In the genomic region with DNA sequence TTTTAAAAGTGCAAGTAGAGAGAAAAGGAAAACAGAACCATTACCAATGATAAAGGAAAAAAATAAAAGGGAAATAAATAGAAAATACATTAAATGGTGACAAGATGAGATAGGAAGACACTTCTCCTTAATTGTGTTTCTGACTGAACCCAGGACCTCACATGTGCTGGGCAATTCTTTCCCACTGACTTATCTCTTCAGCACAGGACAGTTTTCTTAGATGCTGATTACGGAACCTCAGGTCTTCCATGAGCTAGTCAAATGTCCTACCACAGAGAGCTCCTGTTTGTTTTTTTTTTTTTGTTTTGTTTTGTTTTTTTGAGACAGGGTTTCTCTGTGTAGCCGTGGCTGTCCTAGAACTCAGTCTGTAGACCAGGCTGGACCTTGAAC, we compare ENCODE assay signal across 37 mouse cellular contexts. TPM values are rescaled to one million over a fixed set of nuclear protein-coding genes. Genes with fewer than 3 reads are reported as not detected.
A peak's percentile ranks its signal among the peaks of the same experiment; 100 is the strongest.
DNase-seq lines count a peak whose midpoint lies in the region; ATAC-seq and TF ChIP-seq lines count a peak whose summit lies in the region.
"Had no signal": no experiment of that assay in that cellular context is flagged by ENCODE, and none has a peak within 500 bp of the region (broad histone marks: within the 10 kb centered on the region; RNA-seq: fewer than 3 reads in every experiment).

No protein-coding gene starts in this region.

- no peak for TF ChIP-seq CTCF in MEL (IDR thresholded peaks at IDR 0.05 in 2 of 3, conservative IDR thresholded peaks at IDR 0.05 in 1 of 3; ENCODE audit: control insufficient read depth in 1 of 3, insufficient read depth in 1 of 3, low read depth in 2 of 3, low read length in 3 of 3, poor library complexity in 1 of 3, severe bottlenecking in 1 of 3)

- H3K4me2 ChIP-seq in liver, embryonic 13.5 days = 0 out of 2 replicates have a peak overlapping the region, but pooled peaks have one; percentile 40
- H3K4me2 ChIP-seq: embryonic facial prominence, embryonic 15.5 days; heart, embryonic 15.5 days; kidney, embryonic 15.5 days; lung, embryonic 15.5 days; midbrain, embryonic 13.5 days; neural tube, embryonic 13.5 days had no signal

- WGBS in liver, embryonic 13.5 days (ENCODE audit: insufficient replicate concordance) = 33% methylated on average over 2 of the region's 2 CpGs

- peak overlapping the region; percentile 78 for H3K9ac ChIP-seq in MEL (ENCODE audit: control insufficient read depth, low read depth, low read length, poor library complexity, severe bottlenecking)
- H3K9ac ChIP-seq in liver, embryonic 13.5 days = no peak overlapping the region
- H3K9ac ChIP-seq: embryonic facial prominence, embryonic 15.5 days; heart, embryonic 15.5 days; kidney, embryonic 15.5 days; lung, embryonic 15.5 days; midbrain, embryonic 13.5 days; neural tube, embryonic 13.5 days had no signal

- no peak for TF ChIP-seq RAD21 in MEL (IDR thresholded peaks at IDR 0.05; ENCODE audit: low read depth, low read length)

- ATAC-seq in erythroblast, adult 5-6 weeks (replicated peaks; ENCODE audit: low FRiP score, poor library complexity, severe bottlenecking) = peak; percentile 88
- peak; percentile 94 for ATAC-seq in liver, embryonic 13.5 days (ENCODE audit: low read depth)
- ATAC-seq in megakaryocyte progenitor cell, adult 5-6 weeks (replicated peaks; ENCODE audit: poor library complexity) = peak; percentile 81
- ATAC-seq: activated CD4-positive, CD25-positive, alpha-beta regulatory T cell, adult 4 months; forebrain, embryonic 14.5 days; hindbrain, embryonic 16.5 days; midbrain, embryonic 13.5 days had no signal

- H3K9me3 ChIP-seq in MEL (replicated peaks; ENCODE audit: insufficient read depth, low read length) = no peaks in the 10 kb centered on the region
- H3K9me3 ChIP-seq in liver, embryonic 13.5 days (replicated peaks) = no peaks in the 10 kb centered on the region
- H3K9me3 ChIP-seq: embryonic facial prominence, embryonic 10.5 days; embryonic facial prominence, embryonic 15.5 days; heart, embryonic 15.5 days; kidney, embryonic 15.5 days; lung, embryonic 15.5 days; midbrain, embryonic 13.5 days; neural tube, embryonic 13.5 days had no signal

- TF ChIP-seq EP300 in MEL (IDR thresholded peaks at IDR 0.05; ENCODE audit: low read depth in 1 of 2, low read length in 2 of 2) = peak; percentile 96 to 98

- peaks cover 24 to 26% of the 10 kb centered on the region in 2 experiments for H3K4me1 ChIP-seq in MEL (ENCODE audit: control insufficient read depth in 1 of 2, insufficient read depth in 2 of 2, low read length in 2 of 2)
- peaks cover 28% of the 10 kb centered on the region for H3K4me1 ChIP-seq in liver, embryonic 13.5 days (replicated peaks)
- H3K4me1 ChIP-seq: embryonic facial prominence, embryonic 10.5 days; embryonic facial prominence, embryonic 15.5 days; heart, embryonic 15.5 days; kidney, embryonic 15.5 days; lung, embryonic 15.5 days; midbrain, embryonic 13.5 days; neural tube, embryonic 13.5 days had no signal

- H3K4me3 ChIP-seq in MEL (ENCODE audit: control insufficient read depth in 1 of 2, insufficient read depth in 1 of 2, low read depth in 2 of 2, low read length in 2 of 2) = peak overlapping the region; percentile 46 to 52
- H3K4me3 ChIP-seq in liver, embryonic 13.5 days (replicated peaks) = no peak overlapping the region
- H3K4me3 ChIP-seq: embryonic facial prominence, embryonic 10.5 days; embryonic facial prominence, embryonic 15.5 days; gastrocnemius, adult 2 months; heart, embryonic 15.5 days; kidney, embryonic 15.5 days; left cerebral cortex, adult 2 months; lung, embryonic 15.5 days; megakaryocyte, embryonic 14.5 days; midbrain, embryonic 13.5 days; neural tube, embryonic 13.5 days had no signal

- peak; percentile 91 for DNase-seq in MEL (ENCODE audit: low read depth, low spot score)
- DNase-seq in liver, embryonic 13.5 days = peak; percentile 32
- DNase-seq in adipocyte (ENCODE audit: low spot score) = no peak
- DNase-seq in ovary, postnatal 14 days (ENCODE audit: low spot score) = no peak
- no peak for DNase-seq in urinary bladder, postnatal 25 days (ENCODE audit: low spot score)
- DNase-seq: adrenal gland, postnatal 14 days; cerebellum, adult 18-20 months; cerebellum, postnatal 10 days; gastrocnemius, adult 2 months; gastrocnemius, postnatal 36 days; heart, adult 18-20 months; kidney, adult 18-20 months; kidney, postnatal 25 days; lung, postnatal 36 days; thymus, adult 2 months; thymus, postnatal 36 days had no signal

- H3K27me3 ChIP-seq in MEL (ENCODE audit: control insufficient read depth in 1 of 2, insufficient read depth in 2 of 2, low read length in 2 of 2) = no peaks in the 10 kb centered on the region
- no peaks in the 10 kb centered on the region for H3K27me3 ChIP-seq in liver, embryonic 13.5 days
- H3K27me3 ChIP-seq: embryonic facial prominence, embryonic 15.5 days; heart, embryonic 15.5 days; lung, embryonic 15.5 days; neural tube, embryonic 13.5 days had no signal

- H3K27ac ChIP-seq in MEL (ENCODE audit: control insufficient read depth, low read depth, low read length) = peak overlapping the region; percentile 98
- peak overlapping the region; percentile 85 for H3K27ac ChIP-seq in liver, embryonic 13.5 days
- H3K27ac ChIP-seq: embryonic facial prominence, embryonic 10.5 days; embryonic facial prominence, embryonic 15.5 days; gastrocnemius, adult 2 months; heart, embryonic 15.5 days; kidney, embryonic 15.5 days; left cerebral cortex, adult 2 months; lung, embryonic 15.5 days; midbrain, embryonic 13.5 days; neural tube, embryonic 13.5 days had no signal

- H3K36me3 ChIP-seq in MEL (ENCODE audit: control insufficient read depth in 1 of 2, insufficient read depth in 2 of 2, low read length in 2 of 2) = peaks cover 0 to 39% of the 10 kb centered on the region in 2 experiments; a peak in 2 of 4 replicates
- no peaks in the 10 kb centered on the region for H3K36me3 ChIP-seq in liver, embryonic 13.5 days
- H3K36me3 ChIP-seq: embryonic facial prominence, embryonic 10.5 days; embryonic facial prominence, embryonic 15.5 days; heart, embryonic 15.5 days; kidney, embryonic 15.5 days; lung, embryonic 15.5 days; midbrain, embryonic 13.5 days; neural tube, embryonic 13.5 days had no signal

- peaks cover 1% of the 10 kb centered on the region; the same call in 1 of the 2 replicates for H3K79me2 ChIP-seq in MEL (ENCODE audit: control insufficient read depth, insufficient read depth, low read length, poor library complexity)

- TF ChIP-seq POLR2A in MEL (IDR thresholded peaks at IDR 0.05; ENCODE audit: control insufficient read depth in 1 of 2, insufficient read depth in 1 of 2, low read depth in 1 of 2, low read length in 2 of 2, poor library complexity in 1 of 2) = no peak

TF ChIP-seq in MEL, 35 proteins besides CTCF, POLR2A, EP300 and RAD21 (continues in another document):
- TF ChIP-seq USF1 (IDR thresholded peaks at IDR 0.05; ENCODE audit: low read depth, low read length) = peak; percentile 49; the same call in 1 of the 2 replicates
- TF ChIP-seq MYC (IDR thresholded peaks at IDR 0.05; ENCODE audit: low read depth, low read length) = peak; percentile 97
- TF ChIP-seq E2F4 (IDR thresholded peaks at IDR 0.05; ENCODE audit: borderline replicate concordance, low read depth, low read length) = no peak
- no peak for TF ChIP-seq POLR2AphosphoS5 (IDR thresholded peaks at IDR 0.05; ENCODE audit: borderline replicate concordance, low read depth, low read length)
- peak; percentile 68 for TF ChIP-seq RCOR1 (IDR thresholded peaks at IDR 0.05; ENCODE audit: low read depth, low read length)
- TF ChIP-seq MXI1 (IDR thresholded peaks at IDR 0.05; ENCODE audit: low read depth, low read length) = peak; percentile 78
- no peak for TF ChIP-seq ZC3H11A (IDR thresholded peaks at IDR 0.05; ENCODE audit: low read depth, low read length)
- no peak for TF ChIP-seq SMC3 (IDR thresholded peaks at IDR 0.05; ENCODE audit: low read depth, low read length)
- no peak for TF ChIP-seq HCFC1 (IDR thresholded peaks at IDR 0.05; ENCODE audit: low read depth, low read length)
- peak; percentile 97 for TF ChIP-seq GATA1 (IDR thresholded peaks at IDR 0.05; ENCODE audit: low read depth, low read length)
- no peak for TF ChIP-seq MYB (IDR thresholded peaks at IDR 0.05; ENCODE audit: low read depth, low read length)
- no peak for TF ChIP-seq CHD1 (IDR thresholded peaks at IDR 0.05; ENCODE audit: low read depth, low read length)
- no peak for TF ChIP-seq POLR2AphosphoS2 (IDR thresholded peaks at IDR 0.05; ENCODE audit: low read length)
- TF ChIP-seq BHLHE40 (IDR thresholded peaks at IDR 0.05; ENCODE audit: borderline replicate concordance, low read depth, low read length) = peak; percentile 87

RNA-seq across cellular contexts. Expression of a gene that starts 10.9 kb away (rescaled TPM):
- total RNA-seq in MEL (2012; rRNA removed) = 1.7 and 2.5 TPM in 2 replicates
- polyA plus RNA-seq in MEL (2012; ENCODE audit: insufficient read depth in 1 of 2, insufficient read length in 2 of 2, low read depth in 1 of 2, low replicate concordance in 2 of 2, missing spikeins in 1 of 2) = 1 to 10 TPM in 1 of 2 experiments, not detected in 1; 3.2 TPM
- total RNA-seq in erythroblast, adult 5-6 weeks (2015; ENCODE audit: low replicate concordance) = not detected in 2 replicates
- 0.77 and 3.3 TPM in 2 replicates for total RNA-seq in erythroblast, adult 5-6 weeks (2017; ENCODE audit: low replicate concordance)
- 0.09 and 0.17 TPM in 2 replicates for polyA plus RNA-seq in liver, embryonic 13.5 days (2015; fragmentation: Nextera tagmentation; extraction: Ambion mirVana)
- total RNA-seq in megakaryocyte progenitor cell, adult 5-6 weeks (2015) = not detected in 2 replicates
- total RNA-seq in megakaryocyte progenitor cell, adult 5-6 weeks (2017) = not detected in 2 replicates
- total RNA-seq: adrenal gland, postnatal 14 days had no signal
- polyA plus RNA-seq: activated CD4-positive, CD25-positive, alpha-beta regulatory T cell, adult 4 months; embryonic facial prominence, embryonic 10.5 days; embryonic facial prominence, embryonic 15.5 days; forebrain, embryonic 14.5 days; hindbrain, embryonic 11.5 days; hindbrain, embryonic 16.5 days; kidney, embryonic 15.5 days; midbrain, embryonic 13.5 days; neural tube, embryonic 13.5 days had no signal

RNA-seq across cellular contexts. Expression of a gene that starts 28.1 kb away (rescaled TPM):
- 21.5 and 22.1 TPM in 2 replicates for total RNA-seq in MEL (2012; rRNA removed)
- polyA plus RNA-seq in MEL (2012; ENCODE audit: insufficient read depth in 1 of 2, insufficient read length in 2 of 2, low read depth in 1 of 2, low replicate concordance in 2 of 2, missing spikeins in 1 of 2) = 10 to 100 TPM; 30.0 to 41.2 TPM
- 29.9 and 38.6 TPM in 2 replicates for total RNA-seq in erythroblast, adult 5-6 weeks (2015; ENCODE audit: low replicate concordance)
- total RNA-seq in erythroblast, adult 5-6 weeks (2017; ENCODE audit: low replicate concordance) = 34.5 and 55.8 TPM in 2 replicates
- 14.9 and 18.3 TPM in 2 replicates for polyA plus RNA-seq in liver, embryonic 13.5 days (2015; fragmentation: Nextera tagmentation; extraction: Ambion mirVana)
- total RNA-seq in megakaryocyte progenitor cell, adult 5-6 weeks (2015) = 14.4 and 18.6 TPM in 2 replicates
- total RNA-seq in megakaryocyte progenitor cell, adult 5-6 weeks (2017) = 23.3 and 27.8 TPM in 2 replicates

RNA-seq across cellular contexts. Expression of a gene that starts 58.5 kb away (rescaled TPM):
- not detected in 2 replicates for total RNA-seq in MEL (2012; rRNA removed)
- polyA plus RNA-seq in MEL (2012; ENCODE audit: insufficient read depth in 1 of 2, insufficient read length in 2 of 2, low read depth in 1 of 2, low replicate concordance in 2 of 2, missing spikeins in 1 of 2) = not detected
- not detected in 2 replicates for total RNA-seq in erythroblast, adult 5-6 weeks (2015; ENCODE audit: low replicate concordance)
- total RNA-seq in erythroblast, adult 5-6 weeks (2017; ENCODE audit: low replicate concordance) = not detected in 2 replicates
- 0.12 TPM in 1 of 2 replicates, not detected in the other for polyA plus RNA-seq in liver, embryonic 13.5 days (2015; fragmentation: Nextera tagmentation; extraction: Ambion mirVana)
- not detected in 2 replicates for total RNA-seq in megakaryocyte progenitor cell, adult 5-6 weeks (2015)
- not detected in 2 replicates for total RNA-seq in megakaryocyte progenitor cell, adult 5-6 weeks (2017)
- total RNA-seq: adrenal gland, postnatal 14 days; gastrocnemius, adult 2 months; gastrocnemius, postnatal 36 days; heart, adult 18-20 months; heart, postnatal 25 days; layer of hippocampus, adult 18-20 months; layer of hippocampus, postnatal 14 days; left cerebral cortex, adult 2 months; left cerebral cortex, postnatal 36 days had no signal
- polyA plus RNA-seq: activated CD4-positive, CD25-positive, alpha-beta regulatory T cell, adult 4 months; cortical plate, adult 2 months; forebrain, embryonic 14.5 days; heart, embryonic 15.5 days; hindbrain, embryonic 16.5 days; intestine, embryonic 14.5 days; lung, embryonic 15.5 days; neural tube, embryonic 13.5 days; thymus, adult 2 months had no signal

Comparison
In these comparisons a context has a peak if more than half of its experiments do, and no peak if none do; other contexts are left out.
1. DNase-seq: peak in MEL (single experiment) and liver, embryonic 13.5 days (single experiment); none in adipocyte (single experiment), ovary, postnatal 14 days (single experiment) and urinary bladder, postnatal 25 days (single experiment).
2. Peak in every context shown above with its lines, with median percentiles within 50 percentile points of each other: ATAC-seq.